Mouse (Mus musculus) neural tube, embryonic 14.5 days (tissue): ENCODE measurements at regions not wholly inside any gene's neighbourhood (a gene's known extent, or its start where the extent isn't known, plus 50 kb on each side); places are given as distances from the start of the nearest gene placed in this dataset.

Experiments
- ATAC-seq: fragments of 200-750 bp; cut with Nextera tagmentation; 2 replicates; pipeline ENCODE4 v1.8.0; 2017; ENCODE audit warnings: low read depth, mild to moderate bottlenecking, moderate TSS enrichment, moderate library complexity
- H3K27ac ChIP-seq: fragments of 300-500 bp; sonication (generic); 2 replicates; pipeline ENCODE4 v1.5.1; 2014; ENCODE audit warnings: low read depth, mild to moderate bottlenecking, control low read depth, low read length, moderate library complexity, mixed read lengths
- H3K27me3 ChIP-seq: fragments of 300-500 bp; sonication (generic); 2 replicates; pipeline ENCODE4 v1.6.1; 2014; ENCODE audit warnings: low read length; ENCODE audit not compliant: control insufficient read depth, insufficient read depth
- H3K36me3 ChIP-seq: fragments of 300-500 bp; sonication (generic); 2 replicates; pipeline ENCODE4 v1.6.1; 2014; ENCODE audit warnings: low read length, mixed read lengths; ENCODE audit not compliant: control insufficient read depth, insufficient read depth
- H3K4me1 ChIP-seq: fragments of 300-500 bp; sonication (generic); 2 replicates; pipeline ENCODE4 v1.6.1; 2014; ENCODE audit warnings: low read length; ENCODE audit not compliant: control insufficient read depth, insufficient read depth
- H3K4me2 ChIP-seq: fragments of 300-500 bp; sonication (generic); 2 replicates; pipeline ENCODE4 v1.6.1; 2014; ENCODE audit warnings: mild to moderate bottlenecking, low read depth, low read length, control low read depth
- H3K4me3 ChIP-seq: fragments of 300-500 bp; sonication (generic); 2 replicates; pipeline ENCODE4 v1.5.1; 2014; ENCODE audit warnings: low read depth, low read length, control low read depth, mixed read lengths
- H3K9ac ChIP-seq: fragments of 300-500 bp; sonication (generic); replicated peaks from 2 replicates; pipeline ENCODE4 v1.6.1; 2014; ENCODE audit warnings: low read depth, mild to moderate bottlenecking, control low read depth, low read length, mixed read lengths
- H3K9me3 ChIP-seq: fragments of 300-500 bp; sonication (generic); 2 replicates; pipeline ENCODE4 v1.6.1; 2016; ENCODE audit warnings: low read length; ENCODE audit not compliant: control insufficient read depth
- WGBS: fragments of 180-500 bp; shearing (Covaris S2); extraction: QIAGEN DNeasy Blood & Tissue Kit; methylation state at CpG from one replicate; pipeline ENCODE4 v1.1.7; 2014; 5-methylcytosine and 5-hydroxymethylcytosine counted together

DNA sequence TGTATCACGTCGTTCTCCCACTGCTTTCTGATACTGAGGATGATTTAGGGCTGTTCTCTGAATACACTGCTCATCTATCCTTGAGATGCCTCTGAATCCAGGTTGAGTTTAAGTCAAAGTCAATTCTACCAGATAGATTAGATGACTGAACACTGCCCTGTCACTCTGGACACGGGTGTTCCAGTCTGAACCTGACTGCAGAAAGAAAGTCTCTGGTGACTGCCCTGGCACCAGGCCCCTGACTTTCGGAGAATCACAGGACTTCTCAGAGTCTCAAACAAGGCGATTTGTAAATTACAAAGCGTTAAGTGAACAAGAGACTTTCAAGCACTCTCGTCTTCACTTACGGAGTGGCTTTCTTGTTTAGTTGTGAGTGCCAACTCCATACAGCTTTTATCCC lies 324.6 kb downstream of the Kcnrg start:
- Histone ChIP-seq H3K27ac (no peak overlapping the region), H3K9ac (no peak overlapping the region), H3K4me3 (no peak overlapping the region), H3K4me2 (no peak overlapping the region), H3K9me3 (0 out of 2 replicates have a peak, but pooled peaks cover 2% of the 10 kb centered on the region), H3K27me3 (no peaks in the 10 kb centered on the region), H3K36me3 (no peaks in the 10 kb centered on the region), H3K4me1 (no peaks in the 10 kb centered on the region)
- ATAC-seq = no peak
- 83% methylated on average over 8 of the region's 8 CpGs for WGBS

DNA sequence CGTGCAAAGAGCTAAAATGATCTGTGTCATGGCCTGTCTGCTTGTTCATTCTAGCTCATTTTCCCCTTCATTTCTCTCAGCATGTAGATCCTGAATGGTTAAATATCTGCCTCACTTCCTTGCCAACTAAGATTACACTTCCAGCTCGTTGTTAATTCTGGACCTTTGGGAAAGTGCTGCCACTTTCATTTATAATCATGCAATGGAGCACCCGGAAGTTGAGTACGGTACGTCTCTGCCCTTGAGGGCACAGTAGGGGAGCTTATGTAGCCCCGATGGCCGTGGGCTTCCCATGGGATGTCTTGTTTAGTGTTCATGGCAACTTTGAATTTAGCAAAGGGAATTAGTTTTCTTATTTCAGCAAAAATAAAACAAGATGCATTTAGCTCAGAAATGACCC lies 334.4 kb downstream of the Kcnrg start:
- no peak overlapping the region for H3K4me3 ChIP-seq
- 0 out of 2 replicates have a peak, but pooled peaks cover 1% of the 10 kb centered on the region for H3K9me3 ChIP-seq
- no peak overlapping the region for H3K4me2 ChIP-seq
- no peaks in the 10 kb centered on the region for H3K27me3 ChIP-seq
- no peaks in the 10 kb centered on the region for H3K36me3 ChIP-seq
- no peak for ATAC-seq
- H3K9ac ChIP-seq = no peak overlapping the region
- WGBS = 82% methylated on average over 7 of the region's 7 CpGs
- no peak overlapping the region for H3K27ac ChIP-seq
- 0 out of 2 replicates have a peak, but pooled peaks cover 1% of the 10 kb centered on the region for H3K4me1 ChIP-seq

DNA sequence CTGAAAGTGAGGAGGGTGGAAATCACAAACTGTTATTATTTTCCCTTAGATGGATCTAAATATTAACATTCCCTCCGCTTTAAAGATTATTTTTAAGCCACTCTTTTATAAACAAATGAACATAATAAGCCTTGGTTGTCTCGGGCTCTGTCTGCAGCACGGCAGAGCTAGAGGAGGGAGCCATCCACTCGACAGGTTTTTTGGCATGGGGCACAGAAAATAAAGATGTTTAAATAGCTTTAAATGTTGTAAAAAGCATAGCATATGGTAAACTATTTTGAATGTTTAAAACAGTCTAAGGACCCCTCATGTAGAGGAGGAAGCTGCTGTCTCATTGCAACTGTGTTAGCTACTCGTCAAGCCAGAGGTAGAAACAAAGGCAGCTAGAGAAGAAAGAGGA lies 338.4 kb downstream of the Kcnrg start:
- H3K9me3 ChIP-seq = no peaks in the 10 kb centered on the region
- H3K27me3 ChIP-seq = no peaks in the 10 kb centered on the region
- H3K4me3 ChIP-seq = no peak overlapping the region
- peaks cover 2% of the 10 kb centered on the region; the same call in 1 of the 2 replicates for H3K4me1 ChIP-seq
- H3K9ac ChIP-seq = no peak overlapping the region
- H3K36me3 ChIP-seq = no peaks in the 10 kb centered on the region
- 25% methylated on average over 5 of the region's 5 CpGs for WGBS
- ATAC-seq = no peak
- no peak overlapping the region for H3K4me2 ChIP-seq
- H3K27ac ChIP-seq = no peak overlapping the region

DNA sequence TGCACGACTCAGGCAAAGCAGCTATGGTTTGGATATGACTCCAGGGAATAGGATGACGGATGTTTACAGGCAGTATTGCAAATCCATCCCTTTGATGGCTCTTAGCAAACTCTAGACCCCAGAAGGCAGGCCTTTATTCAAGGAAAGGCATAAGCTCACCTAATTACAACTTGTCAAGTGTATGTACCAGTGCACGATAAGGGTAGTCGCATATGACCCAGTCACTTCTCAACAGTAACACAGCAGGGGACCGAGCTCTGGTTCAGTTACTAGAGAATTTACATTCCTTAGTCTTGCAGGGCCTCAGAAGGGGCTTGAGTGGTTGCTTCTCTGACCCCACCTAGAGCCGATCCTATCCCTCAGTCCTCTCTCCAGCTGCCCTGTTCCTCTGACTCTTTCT lies 342.2 kb downstream of the Kcnrg start:
- H3K4me3 ChIP-seq = no peak overlapping the region
- H3K4me2 ChIP-seq = no peak overlapping the region
- no peaks in the 10 kb centered on the region for H3K27me3 ChIP-seq
- 34% methylated on average over 6 of the region's 6 CpGs for WGBS
- no peaks in the 10 kb centered on the region for H3K36me3 ChIP-seq
- no peak overlapping the region for H3K27ac ChIP-seq
- H3K9ac ChIP-seq = no peak overlapping the region
- H3K4me1 ChIP-seq = peaks cover 2% of the 10 kb centered on the region; the same call in 1 of the 2 replicates
- H3K9me3 ChIP-seq = no peaks in the 10 kb centered on the region
- ATAC-seq = no peak

DNA sequence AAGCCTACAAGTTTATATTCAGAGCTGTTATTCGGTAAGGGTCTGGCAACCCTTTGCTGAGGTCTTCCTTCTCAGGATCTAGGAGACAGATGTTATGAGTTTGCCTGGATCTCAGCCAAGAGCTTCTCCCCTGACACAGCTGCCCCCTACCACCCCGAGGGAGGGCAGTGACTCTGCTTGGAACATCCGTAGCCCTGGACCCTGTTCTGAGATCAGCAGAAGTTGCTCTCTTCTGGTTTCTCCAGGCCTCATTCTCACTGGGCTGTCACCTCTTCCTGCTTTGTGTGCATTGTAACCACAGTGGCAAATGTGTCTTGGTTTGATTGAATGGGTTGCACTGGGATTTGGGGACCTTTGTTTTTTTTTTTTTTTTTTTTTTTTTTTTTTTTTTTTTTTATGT lies 342.4 kb upstream of the Rnaseh2b start:
- WGBS = 38% methylated on average over 3 of the region's 3 CpGs
- ATAC-seq = no peak
- Histone ChIP-seq H3K4me1 (peaks cover 2% of the 10 kb centered on the region; the same call in 1 of the 2 replicates), H3K4me3 (no peak overlapping the region), H3K4me2 (no peak overlapping the region), H3K27me3 (no peaks in the 10 kb centered on the region), H3K9me3 (no peaks in the 10 kb centered on the region), H3K36me3 (no peaks in the 10 kb centered on the region), H3K9ac (no peak overlapping the region), H3K27ac (no peak overlapping the region)

DNA sequence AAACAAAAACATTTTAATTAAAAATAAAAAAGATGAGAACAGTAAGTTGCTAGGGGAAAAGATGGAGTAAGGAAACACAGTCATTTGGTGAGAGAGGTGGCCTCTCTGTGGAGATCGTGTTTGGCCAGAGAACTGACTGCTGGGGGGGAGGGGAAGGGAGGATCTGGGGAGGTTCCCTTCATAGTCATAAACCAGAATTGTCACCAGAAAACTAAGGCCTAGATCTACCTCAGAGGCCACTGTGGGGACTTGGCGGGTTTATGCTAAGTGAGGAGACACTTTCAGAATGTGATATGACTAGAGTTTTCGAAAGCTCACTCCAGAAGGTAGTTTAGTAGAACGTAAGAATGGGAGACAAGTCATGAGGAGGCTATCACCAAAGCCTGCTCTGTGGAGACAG lies 339.4 kb upstream of the Rnaseh2b start:
- H3K27me3 ChIP-seq = no peaks in the 10 kb centered on the region
- no peaks in the 10 kb centered on the region for H3K9me3 ChIP-seq
- no peaks in the 10 kb centered on the region; the same call in 1 of the 2 replicates for H3K4me1 ChIP-seq
- H3K27ac ChIP-seq = no peak overlapping the region
- H3K9ac ChIP-seq = no peak overlapping the region
- H3K36me3 ChIP-seq = no peaks in the 10 kb centered on the region
- no peak overlapping the region for H3K4me3 ChIP-seq
- WGBS = 87% methylated on average over 4 of the region's 4 CpGs
- no peak overlapping the region for H3K4me2 ChIP-seq
- no peak for ATAC-seq

DNA sequence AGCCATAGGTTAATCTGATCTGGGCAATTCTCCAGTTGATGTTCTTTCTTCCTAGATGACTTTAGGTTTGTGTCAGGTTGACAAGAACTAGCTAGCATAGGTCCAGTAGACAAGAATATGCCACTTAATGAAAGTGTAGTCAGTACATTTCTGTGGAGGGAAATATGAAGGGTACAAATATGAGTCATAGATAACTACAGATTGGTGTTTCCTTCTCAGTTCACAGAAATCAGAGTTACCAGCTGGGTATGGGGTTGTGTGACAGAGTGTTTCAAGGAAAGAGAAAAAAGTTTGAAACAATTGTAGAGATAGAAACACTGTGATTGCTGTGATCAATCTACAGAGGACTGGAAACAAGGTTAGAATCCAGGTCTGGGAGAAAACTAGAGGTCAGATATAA lies 337.0 kb upstream of the Rnaseh2b start:
- Histone ChIP-seq H3K4me1 (no peaks in the 10 kb centered on the region), H3K27ac (no peak overlapping the region), H3K4me2 (no peak overlapping the region), H3K9me3 (no peaks in the 10 kb centered on the region), H3K9ac (no peak overlapping the region), H3K36me3 (no peaks in the 10 kb centered on the region), H3K27me3 (no peaks in the 10 kb centered on the region), H3K4me3 (no peak overlapping the region)
- ATAC-seq = no peak

DNA sequence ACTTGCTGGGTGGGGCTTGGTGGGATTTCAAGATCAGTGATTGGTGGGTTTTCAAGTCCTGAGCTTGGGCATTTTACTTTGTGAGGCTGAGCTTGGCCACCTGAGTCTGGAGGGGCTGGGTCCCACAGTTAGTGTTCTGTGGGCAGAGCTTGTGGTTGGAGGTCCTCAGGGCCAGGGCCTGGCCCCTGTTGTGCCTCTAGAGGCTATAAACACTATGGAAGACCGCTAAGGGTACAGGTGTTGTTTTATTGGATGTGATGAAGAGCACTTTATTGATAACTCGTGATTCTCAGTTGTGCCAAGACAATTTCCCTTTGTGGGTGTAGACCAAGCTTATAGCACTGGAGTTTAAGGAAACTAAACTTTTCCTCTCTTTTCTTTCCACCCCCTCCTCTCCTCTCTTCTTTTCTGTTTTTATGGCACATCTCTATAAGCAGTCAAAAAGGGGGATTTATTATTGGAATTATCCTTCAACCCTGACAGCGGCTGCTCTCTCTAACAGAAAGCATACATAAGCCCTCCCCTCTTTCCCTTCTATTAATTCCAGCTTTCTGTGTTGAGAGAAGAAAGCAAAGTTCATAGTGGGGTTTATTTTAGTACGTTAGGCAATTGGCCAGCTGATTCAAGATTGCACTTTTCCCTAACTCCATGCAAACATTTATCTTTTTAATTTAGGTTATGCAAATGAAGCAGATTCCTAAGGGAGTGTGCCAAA lies 332.0 kb upstream of the Rnaseh2b start:
- no peak for ATAC-seq
- Histone ChIP-seq H3K4me1 (no peaks in the 10 kb centered on the region), H3K9me3 (no peaks in the 10 kb centered on the region), H3K36me3 (no peaks in the 10 kb centered on the region), H3K27ac (no peak overlapping the region), H3K9ac (no peak overlapping the region), H3K27me3 (no peaks in the 10 kb centered on the region), H3K4me3 (no peak overlapping the region), H3K4me2 (no peak overlapping the region)
- 75% methylated on average over 4 of the region's 4 CpGs for WGBS

DNA sequence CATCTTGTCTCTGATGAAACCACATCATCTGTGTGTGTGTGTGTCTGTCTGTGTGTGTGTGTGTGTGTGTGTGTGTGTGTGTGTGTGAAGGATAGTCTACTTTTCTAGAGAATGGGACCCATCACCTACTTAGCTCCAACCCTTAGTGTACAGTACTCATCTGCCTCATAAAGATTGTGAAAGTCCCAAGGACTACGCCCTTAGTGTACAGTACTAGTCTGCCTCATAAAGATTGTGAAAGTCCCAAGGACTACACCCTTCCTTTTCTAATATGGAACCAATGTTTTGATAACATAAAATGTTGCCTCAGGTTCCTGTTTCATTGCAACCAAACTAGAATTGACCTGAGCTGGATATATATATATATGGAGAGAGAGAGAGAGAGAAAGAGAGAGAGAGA lies 323.9 kb upstream of the Rnaseh2b start:
- no peak for ATAC-seq
- Histone ChIP-seq H3K9ac (no peak overlapping the region), H3K27ac (no peak overlapping the region), H3K9me3 (no peaks in the 10 kb centered on the region), H3K36me3 (no peaks in the 10 kb centered on the region), H3K27me3 (no peaks in the 10 kb centered on the region), H3K4me3 (no peak overlapping the region), H3K4me1 (no peaks in the 10 kb centered on the region), H3K4me2 (no peak overlapping the region)
- WGBS = 100% methylated on average over 1 of the region's 1 CpGs
